Mouse (Mus musculus): ENCODE measurements around the gene Pik3ip1. TPM values are rescaled to one million over a fixed set of nuclear protein-coding genes. Genes with fewer than 3 reads are reported as not detected.

Gene Pik3ip1
- polyA plus RNA-seq, 1 experiment from 2014 or later = 11.5 TPM

DNA sequence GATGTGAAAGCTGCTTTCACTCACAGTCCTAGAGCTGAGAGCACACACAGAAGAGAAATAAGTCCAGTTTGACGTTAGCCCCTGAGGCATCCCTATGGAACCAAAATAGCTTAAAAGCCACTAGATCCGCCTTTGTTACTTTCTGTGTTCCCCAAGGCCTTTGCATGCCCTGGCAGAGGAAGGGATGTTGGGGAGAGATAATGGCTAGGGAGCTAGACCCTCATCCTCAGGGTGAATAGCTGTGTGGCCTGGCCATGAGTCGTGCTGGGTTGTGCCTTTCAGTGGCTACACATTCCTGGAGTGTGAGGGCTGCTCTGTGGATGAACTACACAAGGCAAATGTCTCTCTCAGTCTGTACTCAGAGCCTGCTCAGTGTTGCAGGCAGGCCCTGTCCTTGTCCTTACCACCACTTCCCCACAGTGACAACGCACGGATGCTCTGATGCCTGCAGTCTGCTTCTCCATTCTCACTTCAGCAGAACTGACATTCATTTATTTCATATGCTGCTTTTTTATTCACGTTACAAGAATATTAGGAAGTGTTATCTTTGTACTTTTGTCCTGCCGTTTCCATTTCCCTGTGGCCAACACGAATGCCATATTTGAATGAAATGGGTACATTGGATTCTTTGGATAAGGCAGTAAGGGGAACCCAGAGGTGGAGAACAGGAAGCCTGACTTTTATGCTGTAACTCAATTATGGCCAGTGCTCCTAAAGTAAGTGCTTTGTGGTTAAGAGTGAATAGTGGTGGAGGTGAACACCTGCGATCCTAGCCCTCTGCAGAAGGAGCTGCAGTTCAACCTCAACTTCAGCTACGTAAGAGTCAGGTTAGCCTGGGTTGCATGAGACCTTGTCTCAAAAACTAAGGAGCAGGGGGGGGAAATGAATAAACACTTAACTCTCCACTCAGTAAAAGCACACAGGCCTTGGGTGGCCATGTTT lies 32.1 kb upstream of the Pik3ip1 start:
- WGBS = 92% methylated on average over 10 of the region's 10 CpGs
- H3K27me3 ChIP-seq (ENCODE audit: control insufficient read depth, insufficient read depth, low read length) = no peaks in the 10 kb centered on the region
- peaks cover 41% of the 10 kb centered on the region for H3K36me3 ChIP-seq (ENCODE audit: control insufficient read depth, insufficient read depth, low read length)
- H3K4me2 ChIP-seq (replicated peaks; ENCODE audit: low read depth, low read length) = no peak overlapping the region
- no peak overlapping the region for H3K9ac ChIP-seq (ENCODE audit: low read depth, low read length)
- no peak for ATAC-seq (ENCODE audit: low FRiP score)
- peaks cover 23% of the 10 kb centered on the region for H3K4me1 ChIP-seq (replicated peaks; ENCODE audit: control insufficient read depth, insufficient read depth, low read length)
- DNase-seq (ENCODE audit: low spot score) = no peak
- H3K27ac ChIP-seq (ENCODE audit: low read depth, low read length) = no peak overlapping the region
- H3K9me3 ChIP-seq (ENCODE audit: control insufficient read depth, low read length) = no peaks in the 10 kb centered on the region
- no peak overlapping the region for H3K4me3 ChIP-seq (ENCODE audit: low read depth, low read length)

DNA sequence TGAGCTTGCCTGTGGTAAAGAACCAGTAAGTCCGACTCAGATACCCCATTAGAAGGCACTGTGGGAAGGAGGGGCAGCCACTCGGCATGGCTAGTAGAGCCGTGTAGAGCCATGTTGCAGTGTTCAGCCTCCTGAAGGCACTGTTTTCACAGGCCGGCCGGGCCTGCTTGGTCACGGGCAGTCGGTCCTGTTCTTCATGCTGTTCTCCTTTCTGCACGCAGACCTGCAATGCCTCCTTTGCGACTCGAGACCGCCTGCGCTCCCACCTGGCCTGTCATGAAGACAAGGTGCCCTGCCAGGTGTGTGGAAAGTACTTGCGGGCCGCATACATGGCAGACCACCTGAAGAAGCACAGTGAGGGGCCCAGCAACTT lies 31.4 kb upstream of the Pik3ip1 start:
- Histone ChIP-seq H3K27ac (ENCODE audit: low read depth, low read length) (no peak overlapping the region), H3K27me3 (ENCODE audit: control insufficient read depth, insufficient read depth, low read length) (no peaks in the 10 kb centered on the region), H3K9me3 (ENCODE audit: control insufficient read depth, low read length) (no peaks in the 10 kb centered on the region), H3K36me3 (ENCODE audit: control insufficient read depth, insufficient read depth, low read length) (peaks cover 41% of the 10 kb centered on the region), H3K9ac (ENCODE audit: low read depth, low read length) (no peak overlapping the region), H3K4me1 (replicated peaks; ENCODE audit: control insufficient read depth, insufficient read depth, low read length) (peaks cover 20% of the 10 kb centered on the region), H3K4me2 (replicated peaks; ENCODE audit: low read depth, low read length) (no peak overlapping the region), H3K4me3 (ENCODE audit: low read depth, low read length) (no peak overlapping the region)
- ATAC-seq (ENCODE audit: low FRiP score) (no peak), DNase-seq (ENCODE audit: low spot score) (no peak)
- 91% methylated on average over 14 of the region's 14 CpGs for WGBS

DNA sequence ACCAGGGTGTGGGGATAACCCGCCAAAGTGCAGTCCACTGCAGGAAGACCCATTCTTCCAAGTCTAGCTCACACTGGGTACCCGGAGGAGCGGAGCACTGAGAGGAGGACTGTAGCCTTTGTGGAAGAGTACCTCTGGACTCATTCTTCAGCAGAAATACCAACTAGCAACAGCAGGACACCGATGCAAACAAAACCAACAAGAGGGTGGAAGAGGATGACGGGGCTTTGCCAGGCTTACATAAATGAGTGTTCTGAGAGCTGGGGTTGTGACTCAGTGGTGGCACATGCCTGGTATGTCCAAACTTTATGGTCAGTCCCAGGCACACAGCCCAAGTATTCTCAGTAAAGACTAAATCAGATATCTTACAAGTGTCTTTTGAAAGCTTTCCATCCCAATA lies 29.1 kb upstream of the Pik3ip1 start:
- WGBS = 96% methylated on average over 5 of the region's 5 CpGs
- peaks cover 39% of the 10 kb centered on the region for H3K36me3 ChIP-seq (ENCODE audit: control insufficient read depth, insufficient read depth, low read length)

DNA sequence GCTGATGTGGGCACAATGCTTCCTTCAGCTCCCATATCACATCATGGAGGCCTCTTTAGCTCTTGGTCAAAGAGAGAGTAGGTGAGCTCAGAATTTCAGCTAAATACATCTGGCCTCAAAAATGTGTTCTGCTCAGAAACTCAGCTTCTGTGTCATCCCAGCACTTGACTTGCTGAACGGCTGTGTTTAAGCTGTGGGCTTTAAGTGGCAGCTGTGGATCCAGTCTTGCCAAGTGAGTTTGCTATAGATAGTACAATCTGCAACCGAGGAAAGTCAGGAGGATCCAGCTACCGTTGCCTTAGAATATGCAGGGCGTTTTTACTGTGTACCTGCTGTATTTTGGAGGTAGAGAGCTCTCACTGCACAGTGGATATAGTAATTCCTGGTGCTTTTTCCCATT lies 27.8 kb upstream of the Pik3ip1 start:
- ATAC-seq (ENCODE audit: low FRiP score) (no peak), DNase-seq (ENCODE audit: low spot score) (no peak)
- H3K4me1 ChIP-seq (replicated peaks; ENCODE audit: control insufficient read depth, insufficient read depth, low read length) = no peaks in the 10 kb centered on the region
- H3K27ac ChIP-seq (ENCODE audit: low read depth, low read length) = no peak overlapping the region
- no peak overlapping the region for H3K9ac ChIP-seq (ENCODE audit: low read depth, low read length)
- WGBS = 94% methylated on average over 4 of the region's 4 CpGs
- no peak overlapping the region for H3K4me2 ChIP-seq (replicated peaks; ENCODE audit: low read depth, low read length)
- no peak overlapping the region for H3K4me3 ChIP-seq (ENCODE audit: low read depth, low read length)
- H3K27me3 ChIP-seq (ENCODE audit: control insufficient read depth, insufficient read depth, low read length) = no peaks in the 10 kb centered on the region
- peaks cover 46% of the 10 kb centered on the region for H3K36me3 ChIP-seq (ENCODE audit: control insufficient read depth, insufficient read depth, low read length)
- H3K9me3 ChIP-seq (ENCODE audit: control insufficient read depth, low read length) = no peaks in the 10 kb centered on the region

More for the DNA sequence above, 29.1 kb upstream of the Pik3ip1 start:
- Histone ChIP-seq H3K27me3 (ENCODE audit: control insufficient read depth, insufficient read depth, low read length) (no peaks in the 10 kb centered on the region), H3K4me1 (replicated peaks; ENCODE audit: control insufficient read depth, insufficient read depth, low read length) (0 out of 2 replicates have a peak, but pooled peaks cover under 1% of the 10 kb centered on the region), H3K27ac (ENCODE audit: low read depth, low read length) (no peak overlapping the region), H3K4me2 (replicated peaks; ENCODE audit: low read depth, low read length) (no peak overlapping the region), H3K9me3 (ENCODE audit: control insufficient read depth, low read length) (no peaks in the 10 kb centered on the region), H3K4me3 (ENCODE audit: low read depth, low read length) (no peak overlapping the region), H3K9ac (ENCODE audit: low read depth, low read length) (no peak overlapping the region)
- no peak for ATAC-seq (ENCODE audit: low FRiP score)
- DNase-seq (ENCODE audit: low spot score) = no peak

DNA sequence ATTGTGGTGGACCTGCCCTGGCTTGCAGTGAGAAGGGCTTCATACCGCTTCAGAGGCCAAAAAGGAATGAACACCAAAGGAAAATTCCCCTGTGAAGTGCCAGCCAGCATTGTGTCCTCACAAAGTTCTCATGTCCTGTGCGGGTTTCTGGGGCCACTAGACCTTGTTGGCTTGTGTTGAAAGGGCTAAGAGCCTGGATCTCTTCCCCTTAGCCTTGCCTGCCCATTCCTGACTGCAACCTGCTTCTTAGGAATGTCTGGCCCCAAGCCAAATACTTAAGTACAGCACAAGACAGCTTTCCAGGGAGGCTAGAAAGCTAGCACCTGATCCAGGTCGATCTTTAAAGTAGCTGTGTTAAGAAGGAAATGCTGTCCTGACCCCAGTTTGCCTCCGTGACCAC lies 27.4 kb upstream of the Pik3ip1 start:
- Histone ChIP-seq H3K4me3 (ENCODE audit: low read depth, low read length) (no peak overlapping the region), H3K36me3 (ENCODE audit: control insufficient read depth, insufficient read depth, low read length) (peaks cover 48% of the 10 kb centered on the region)
- no peak for DNase-seq (ENCODE audit: low spot score)

DNA sequence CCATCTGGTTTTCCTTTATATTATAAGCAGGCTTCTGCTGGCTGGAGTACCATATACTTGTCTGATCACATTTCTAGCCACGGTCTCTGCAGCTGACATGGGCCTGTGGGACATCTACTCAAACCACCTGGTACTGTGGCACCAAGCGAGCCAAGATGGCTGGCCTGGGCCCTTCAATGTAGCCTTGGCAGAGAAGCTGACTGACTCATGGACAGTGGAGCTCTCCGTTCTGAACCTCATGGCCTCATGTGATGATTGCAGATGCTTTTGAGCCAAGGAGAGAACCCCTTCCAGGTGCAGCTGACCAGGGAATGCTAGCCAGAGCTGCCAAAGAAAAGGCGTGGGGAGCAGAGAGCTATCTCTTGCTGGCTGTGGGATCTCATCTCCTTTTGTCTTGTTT lies 24.4 kb upstream of the Pik3ip1 start:
- WGBS = 95% methylated on average over 4 of the region's 4 CpGs
- Histone ChIP-seq H3K36me3 (ENCODE audit: control insufficient read depth, insufficient read depth, low read length) (peaks cover 47% of the 10 kb centered on the region), H3K4me1 (replicated peaks; ENCODE audit: control insufficient read depth, insufficient read depth, low read length) (no peaks in the 10 kb centered on the region), H3K4me2 (replicated peaks; ENCODE audit: low read depth, low read length) (no peak overlapping the region), H3K27me3 (ENCODE audit: control insufficient read depth, insufficient read depth, low read length) (no peaks in the 10 kb centered on the region), H3K9ac (ENCODE audit: low read depth, low read length) (no peak overlapping the region), H3K27ac (ENCODE audit: low read depth, low read length) (no peak overlapping the region), H3K4me3 (ENCODE audit: low read depth, low read length) (no peak overlapping the region), H3K9me3 (ENCODE audit: control insufficient read depth, low read length) (no peaks in the 10 kb centered on the region)
- ATAC-seq (ENCODE audit: low FRiP score) = no peak
- DNase-seq (ENCODE audit: low spot score) = no peak

More for the DNA sequence above, 27.4 kb upstream of the Pik3ip1 start:
- Histone ChIP-seq H3K9ac (ENCODE audit: low read depth, low read length) (no peak overlapping the region), H3K4me2 (replicated peaks; ENCODE audit: low read depth, low read length) (no peak overlapping the region), H3K27ac (ENCODE audit: low read depth, low read length) (no peak overlapping the region), H3K4me1 (replicated peaks; ENCODE audit: control insufficient read depth, insufficient read depth, low read length) (no peaks in the 10 kb centered on the region), H3K27me3 (ENCODE audit: control insufficient read depth, insufficient read depth, low read length) (no peaks in the 10 kb centered on the region), H3K9me3 (ENCODE audit: control insufficient read depth, low read length) (no peaks in the 10 kb centered on the region)
- no peak for ATAC-seq (ENCODE audit: low FRiP score)
- 88% methylated on average over 4 of the region's 4 CpGs for WGBS

DNA sequence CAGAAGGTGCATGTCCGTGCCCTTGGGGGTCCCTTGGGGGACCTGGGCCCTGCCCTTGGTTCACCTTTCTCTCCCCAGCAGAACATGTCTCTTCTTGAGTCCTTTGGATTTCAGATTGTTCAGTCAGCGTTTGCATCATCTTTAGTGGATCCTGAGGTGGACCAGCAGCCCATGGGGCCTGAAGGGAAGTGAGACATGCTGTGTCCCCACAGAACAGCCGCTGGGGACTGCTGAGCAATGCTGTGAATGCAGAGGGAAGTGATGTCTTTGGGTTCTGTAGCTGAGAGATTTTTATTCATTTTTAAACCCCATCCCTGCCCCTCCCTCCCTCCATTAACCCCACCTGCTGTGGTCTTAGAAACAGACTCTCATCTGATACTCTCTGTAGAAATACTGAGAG lies 22.3 kb upstream of the Pik3ip1 start:
- no peak overlapping the region for H3K27ac ChIP-seq (ENCODE audit: low read depth, low read length)
- H3K9ac ChIP-seq (ENCODE audit: low read depth, low read length) = no peak overlapping the region
- H3K9me3 ChIP-seq (ENCODE audit: control insufficient read depth, low read length) = no peaks in the 10 kb centered on the region
- H3K4me1 ChIP-seq (replicated peaks; ENCODE audit: control insufficient read depth, insufficient read depth, low read length) = no peaks in the 10 kb centered on the region
- DNase-seq (ENCODE audit: low spot score) (no peak), ATAC-seq (ENCODE audit: low FRiP score) (no peak)
- no peak overlapping the region for H3K4me2 ChIP-seq (replicated peaks; ENCODE audit: low read depth, low read length)
- peaks cover 41% of the 10 kb centered on the region for H3K36me3 ChIP-seq (ENCODE audit: control insufficient read depth, insufficient read depth, low read length)
- no peak overlapping the region for H3K4me3 ChIP-seq (ENCODE audit: low read depth, low read length)
- 93% methylated on average over 3 of the region's 3 CpGs for WGBS
- H3K27me3 ChIP-seq (ENCODE audit: control insufficient read depth, insufficient read depth, low read length) = no peaks in the 10 kb centered on the region

DNA sequence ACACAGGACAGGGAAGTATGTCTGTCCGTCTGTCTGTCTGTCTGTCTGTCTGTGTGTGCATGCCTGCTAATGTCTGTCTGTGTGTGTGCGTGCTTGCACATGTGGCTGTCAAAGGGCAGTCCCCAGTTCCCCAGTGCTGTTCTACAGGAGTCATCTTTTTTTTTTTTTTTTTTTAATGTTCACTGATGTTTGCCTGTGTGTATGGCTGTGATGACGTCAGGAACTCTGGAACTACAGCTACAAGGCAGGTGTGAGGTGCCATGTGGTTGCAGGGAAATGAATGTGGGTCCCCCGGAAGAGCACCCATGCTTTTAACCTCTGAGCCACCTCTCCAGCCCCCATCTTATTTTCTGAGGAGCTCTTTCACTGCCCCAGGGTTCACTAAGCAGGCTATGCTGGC lies 20.3 kb upstream of the Pik3ip1 start:
- ATAC-seq (ENCODE audit: low FRiP score) (no peak), DNase-seq (ENCODE audit: low spot score) (no peak)
- Histone ChIP-seq H3K9me3 (ENCODE audit: control insufficient read depth, low read length) (no peaks in the 10 kb centered on the region), H3K36me3 (ENCODE audit: control insufficient read depth, insufficient read depth, low read length) (peaks cover 39% of the 10 kb centered on the region), H3K9ac (ENCODE audit: low read depth, low read length) (no peak overlapping the region), H3K27ac (ENCODE audit: low read depth, low read length) (no peak overlapping the region), H3K4me2 (replicated peaks; ENCODE audit: low read depth, low read length) (no peak overlapping the region), H3K27me3 (ENCODE audit: control insufficient read depth, insufficient read depth, low read length) (no peaks in the 10 kb centered on the region), H3K4me1 (replicated peaks; ENCODE audit: control insufficient read depth, insufficient read depth, low read length) (no peaks in the 10 kb centered on the region), H3K4me3 (ENCODE audit: low read depth, low read length) (no peak overlapping the region)
- 93% methylated on average over 4 of the region's 4 CpGs for WGBS

Measured in hindbrain, embryonic 11.5 days (tissue).